Mouse (Mus musculus) heart, embryonic 14.5 days (tissue): ENCODE results near the gene Npr1. TPM values are rescaled to one million over a fixed set of nuclear protein-coding genes. Genes with fewer than 3 reads are reported as not detected.

Experiments used
- ATAC-seq: fragments of 200-750 bp; cut with Nextera tagmentation; 2 replicates; pipeline ENCODE4 v1.8.0; 2017; ENCODE audit warnings: low read depth, moderate TSS enrichment; ENCODE audit not compliant: insufficient number of reproducible peaks, insufficient read depth, low FRiP score
- H3K27ac ChIP-seq, 2 experiments: fragments of 200-500 bp in 1 of 2; fragments of 300-500 bp in 1 of 2; sonication (generic) in 1 of 2; replicated peaks in 1 of 2; 2 replicates each; pipeline ENCODE4 v1.5.1; 2012 to 2014; ENCODE audit warnings: low read depth in 2 of 2, low read length in 2 of 2, control low read depth in 1 of 2, mild to moderate bottlenecking in 1 of 2, mixed read lengths in 1 of 2; ENCODE audit not compliant: control insufficient read depth in 1 of 2, insufficient read depth in 1 of 2
- H3K27me3 ChIP-seq: fragments of 300-500 bp; sonication (generic); 2 replicates; pipeline ENCODE4 v1.6.1; 2014; ENCODE audit warnings: mild to moderate bottlenecking, low read length, control low read depth; ENCODE audit not compliant: control insufficient read depth, insufficient read depth
- H3K36me3 ChIP-seq: fragments of 300-500 bp; sonication (generic); 2 replicates; pipeline ENCODE4 v1.6.1; 2014; ENCODE audit warnings: mild to moderate bottlenecking, control low read depth, low read length, mixed read lengths; ENCODE audit not compliant: control insufficient read depth, insufficient read depth
- H3K4me1 ChIP-seq, 2 experiments: fragments of 200-500 bp in 1 of 2; fragments of 300-500 bp in 1 of 2; sonication (generic) in 1 of 2; 2 replicates each; pipeline ENCODE4 v1.6.1; 2012 to 2014; ENCODE audit warnings: low read length in 2 of 2, control low read depth in 1 of 2, mixed read lengths in 1 of 2; ENCODE audit not compliant: control insufficient read depth in 2 of 2, insufficient read depth in 2 of 2
- H3K4me2 ChIP-seq: fragments of 300-500 bp; sonication (generic); 2 replicates; pipeline ENCODE4 v1.6.1; 2014; ENCODE audit warnings: mild to moderate bottlenecking, low read length
- H3K4me3 ChIP-seq, 2 experiments: fragments of 200-500 bp in 1 of 2; fragments of 300-500 bp in 1 of 2; sonication (generic) in 1 of 2; 2 replicates each; pipeline ENCODE4 v1.5.1; 2012 to 2014; ENCODE audit warnings: low read length in 2 of 2, mild to moderate bottlenecking in 2 of 2, control low read depth in 1 of 2, low read depth in 1 of 2, moderate library complexity in 1 of 2; ENCODE audit not compliant: control insufficient read depth in 1 of 2, insufficient read depth in 1 of 2
- H3K9ac ChIP-seq: fragments of 300-500 bp; sonication (generic); 2 replicates; pipeline ENCODE4 v1.6.1; 2014; ENCODE audit warnings: mild to moderate bottlenecking, low read length
- H3K9me3 ChIP-seq: fragments of 300-500 bp; sonication (generic); 2 replicates; pipeline ENCODE4 v1.6.1; 2016; ENCODE audit warnings: low read length, control low read depth; ENCODE audit not compliant: control insufficient read depth
- WGBS: fragments of 180-500 bp; shearing (Covaris S2); extraction: QIAGEN DNeasy Blood & Tissue Kit; methylation state at CpG from one replicate; pipeline ENCODE4 v1.1.7; 2014; 5-methylcytosine and 5-hydroxymethylcytosine counted together
- polyA plus RNA-seq: library from polyadenylated mRNA; unstranded; fragments of >200 nt; fragmentation: Nextera tagmentation; extraction: Ambion mirVana; gene quantifications from 2 replicates; pipeline ENCODE4 v1.2.1, GENCODE M21; 2014

Npr1 gene
- polyA plus RNA-seq: 11.6 and 11.8 TPM in 2 replicates

DNA sequence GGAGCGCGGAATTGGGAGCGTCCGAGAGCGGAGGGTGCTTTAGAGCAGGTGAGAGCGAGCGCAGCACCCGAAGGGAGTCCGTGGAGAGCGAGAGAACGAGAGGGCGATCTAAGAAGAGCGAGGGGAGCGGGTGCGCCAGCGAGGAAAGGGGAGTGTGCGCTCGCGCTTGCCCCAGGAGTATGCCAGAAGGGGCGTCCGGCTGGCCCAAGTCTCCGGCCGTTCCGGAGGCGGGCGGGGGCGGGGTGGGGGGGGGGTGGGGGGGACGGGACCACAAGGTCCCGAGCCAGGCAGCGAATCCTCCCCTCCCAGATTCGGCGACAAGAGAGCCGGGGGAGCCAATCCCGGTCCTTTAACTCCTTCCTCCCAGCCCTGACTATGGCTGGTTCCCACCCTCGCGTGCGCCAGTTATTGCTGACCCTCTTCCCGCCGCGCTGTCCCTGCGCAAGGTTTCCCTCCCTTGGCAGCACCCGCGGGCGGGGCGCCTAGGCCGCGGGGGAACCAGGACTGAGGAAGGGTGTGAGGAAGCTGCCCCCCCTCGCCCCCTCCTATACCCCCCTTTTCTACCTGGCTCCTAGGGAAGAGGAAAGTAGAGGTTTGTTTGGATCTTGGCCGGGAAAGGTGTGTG is at the start of gene Npr1:
TSS of gene Npr1 (minus strand) at position 181 of the 625 bp plus-strand sequence.
- Histone ChIP-seq H3K36me3 (no peaks in the 10 kb centered on the region), H3K27me3 (peaks cover 20% of the 10 kb centered on the region), H3K9me3 (no peaks in the 10 kb centered on the region), H3K4me2 (peak within 1 kb of the TSS; percentile 93), H3K27ac (0 out of 4 replicates have a peak within 1 kb of the TSS, but pooled peaks of 1 of the 2 experiments have one; percentile 19), H3K9ac (peak within 1 kb of the TSS; percentile 73), H3K4me1 (peaks cover 4 to 11% of the 10 kb centered on the region in 2 experiments; a peak in 2 of 4 replicates), H3K4me3 (peak within 1 kb of the TSS; percentile 58 to 60)
- WGBS: under 1% methylated on average over 27 of the region's 49 CpGs
- peak; percentile 23; the same call in 1 of the 2 replicates for ATAC-seq

DNA sequence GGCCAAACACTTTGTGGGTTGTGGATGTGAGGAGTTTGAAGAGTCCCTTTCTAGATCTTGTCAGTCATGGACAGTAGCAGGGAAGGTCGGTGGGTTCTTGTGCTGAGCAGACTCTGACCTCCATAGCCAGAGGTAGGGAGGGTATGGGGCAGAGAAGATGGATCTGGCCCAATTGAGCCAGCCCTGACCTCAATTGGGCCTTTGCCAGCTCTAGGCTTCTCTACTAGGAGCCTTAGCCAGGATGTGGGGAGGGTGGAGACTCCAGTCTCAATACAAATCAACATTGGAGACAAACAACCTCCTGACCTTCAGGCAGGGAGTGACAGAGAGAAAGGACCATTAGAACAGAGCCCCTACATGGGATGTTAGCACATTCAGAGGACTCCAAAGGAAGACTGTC is 49.6 kb upstream of the Npr1 start:
- WGBS: 28% methylated on average over 1 of the region's 1 CpGs
- no peak for ATAC-seq
- H3K4me2 ChIP-seq: peak overlapping the region; percentile 92

DNA sequence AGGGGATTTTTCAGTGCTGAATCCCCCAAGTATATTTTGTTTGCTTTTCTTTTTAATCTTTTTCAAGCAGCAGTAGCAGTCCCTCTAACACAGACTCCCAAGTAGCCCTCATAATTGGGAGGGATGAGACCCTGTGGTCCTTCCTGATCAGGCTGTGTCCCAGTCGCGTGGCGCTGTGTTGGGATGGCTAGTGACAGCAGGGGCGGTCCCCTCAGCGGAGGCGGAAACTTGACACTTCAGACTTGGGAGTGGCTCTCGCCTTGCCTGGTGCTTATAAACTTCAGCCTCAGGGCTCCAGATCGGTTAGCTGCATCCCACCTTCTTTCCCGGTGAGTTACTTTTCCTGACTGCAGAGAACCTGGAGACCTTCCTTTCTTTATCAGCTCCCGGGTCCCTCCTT is 49.0 kb upstream of the Npr1 start:
- peak; percentile 83 for ATAC-seq
- Histone ChIP-seq H3K27ac (peak overlapping the region; percentile 77 to 87), H3K36me3 (peaks cover 22% of the 10 kb centered on the region; the same call in 1 of the 2 replicates), H3K4me3 (peak overlapping the region; percentile 53 to 55), H3K4me1 (peaks cover 14 to 20% of the 10 kb centered on the region in 2 experiments), H3K4me2 (peak overlapping the region; percentile 92), H3K9me3 (no peaks in the 10 kb centered on the region), H3K27me3 (no peaks in the 10 kb centered on the region), H3K9ac (peak overlapping the region; percentile 79)
- 0% methylated on average over 10 of the region's 10 CpGs for WGBS

More for the DNA sequence above, 49.6 kb upstream of the Npr1 start:
- Histone ChIP-seq H3K27ac (peak overlapping the region in 1 of 2 experiments; percentile 87; a peak in 3 of 4 replicates), H3K27me3 (no peaks in the 10 kb centered on the region), H3K9me3 (no peaks in the 10 kb centered on the region), H3K9ac (peak overlapping the region; percentile 79), H3K4me1 (peaks cover 14 to 20% of the 10 kb centered on the region in 2 experiments), H3K4me3 (peak overlapping the region; percentile 53 to 55), H3K36me3 (peaks cover 22% of the 10 kb centered on the region; the same call in 1 of the 2 replicates)

DNA sequence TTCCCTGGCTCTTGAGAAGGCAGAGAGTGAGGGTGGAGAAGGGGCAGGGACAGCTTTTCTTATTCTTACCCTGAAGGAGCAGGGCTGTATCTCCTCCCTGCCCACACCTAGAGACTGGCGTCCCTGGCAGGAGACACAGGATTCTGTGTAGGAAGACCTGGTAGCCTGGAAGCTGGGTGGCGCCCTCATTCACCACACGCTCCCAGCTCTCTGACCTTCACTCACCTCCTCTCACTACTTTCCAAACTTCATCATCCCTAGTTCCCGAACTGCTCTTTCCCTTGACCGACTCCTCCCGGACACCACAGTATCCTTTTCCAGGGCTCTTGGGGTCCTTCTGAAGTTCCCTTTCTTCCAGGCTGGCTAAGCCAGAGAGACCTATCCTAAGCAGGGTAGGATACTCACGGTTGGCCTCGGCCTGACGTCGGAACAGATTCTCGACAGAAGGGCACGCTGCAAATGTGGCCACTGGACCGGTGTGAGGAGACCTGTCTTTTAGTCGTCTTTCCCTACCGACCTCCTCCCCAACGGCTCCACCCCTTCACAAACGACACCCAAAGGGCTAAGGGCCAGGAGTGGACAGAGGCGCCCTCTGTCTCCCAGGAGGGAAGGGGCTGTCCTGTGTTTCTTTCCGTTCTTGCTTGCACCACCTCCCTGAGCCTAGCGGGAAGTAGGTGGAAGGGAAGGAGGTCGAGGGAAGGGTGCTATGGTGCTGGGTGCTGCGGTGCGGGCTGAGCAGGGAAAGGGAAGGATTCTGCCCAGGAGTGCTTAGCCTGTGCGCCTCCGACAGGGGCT is 48.3 kb upstream of the Npr1 start, which contains the start of the genes S100a1 and S100a13:
TSS of gene S100a1 (minus strand) at position 597 of the 795 bp plus-strand sequence.
TSS of gene S100a13 (plus strand) at position 640 of the 795 bp plus-strand sequence.
- peak; percentile 57 for ATAC-seq
- H3K27ac ChIP-seq: peak within 1 kb of the TSS; percentile 77 to 87
- no peaks in the 10 kb centered on the region for H3K27me3 ChIP-seq
- H3K36me3 ChIP-seq: peaks cover 22% of the 10 kb centered on the region; the same call in 1 of the 2 replicates
- H3K4me2 ChIP-seq: peak within 1 kb of the TSS; percentile 92
- H3K9me3 ChIP-seq: no peaks in the 10 kb centered on the region
- H3K9ac ChIP-seq: peak within 1 kb of the TSS; percentile 79
- WGBS: 2% methylated on average over 25 of the region's 25 CpGs
- peaks cover 14 to 20% of the 10 kb centered on the region in 2 experiments for H3K4me1 ChIP-seq
- peak within 1 kb of the TSS; percentile 53 to 55 for H3K4me3 ChIP-seq

DNA sequence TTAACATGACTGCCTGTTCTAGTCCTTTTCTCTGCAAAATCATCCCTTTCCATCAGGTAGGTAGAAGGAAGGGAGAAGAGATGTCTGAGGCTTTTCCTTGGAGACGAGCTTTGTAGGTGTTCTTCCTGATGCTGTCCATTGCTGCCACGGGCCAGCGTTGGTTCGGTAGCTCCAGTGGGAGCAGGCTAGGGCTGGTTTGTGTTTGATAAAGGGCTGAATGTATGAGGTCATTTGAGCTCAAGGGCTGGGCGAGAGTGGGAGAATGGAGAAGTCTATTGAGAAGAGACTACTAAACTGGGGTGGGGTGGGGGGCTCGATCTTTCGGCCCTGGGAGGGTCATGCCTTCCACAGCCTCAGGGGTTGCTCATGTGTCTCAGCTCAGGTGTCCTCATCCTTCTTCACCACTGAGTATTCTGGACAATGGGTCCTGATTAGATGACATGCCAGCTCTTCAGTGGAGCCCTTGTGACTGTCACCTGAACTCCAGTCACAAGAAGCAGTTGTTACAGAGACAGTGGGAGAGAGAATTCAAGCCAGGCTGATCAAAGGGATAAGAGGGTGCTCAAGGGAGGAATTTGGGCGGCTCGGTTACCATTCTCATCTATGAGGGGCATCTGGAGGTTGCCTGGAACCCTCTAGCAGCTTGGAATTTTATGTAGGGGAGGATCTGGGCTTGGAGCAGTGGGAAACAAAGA is 47.4 kb upstream of the Npr1 start:
- H3K27me3 ChIP-seq: no peaks in the 10 kb centered on the region
- H3K9ac ChIP-seq: peak overlapping the region; percentile 79
- 58% methylated on average over 9 of the region's 9 CpGs for WGBS
- H3K27ac ChIP-seq: peak overlapping the region; percentile 77 to 87; a peak in 3 of 4 replicates
- peaks cover 21% of the 10 kb centered on the region; the same call in 1 of the 2 replicates for H3K36me3 ChIP-seq
- peak overlapping the region; percentile 92 for H3K4me2 ChIP-seq
- H3K4me3 ChIP-seq: peak overlapping the region; percentile 53 to 55
- ATAC-seq: no peak
- no peaks in the 10 kb centered on the region for H3K9me3 ChIP-seq
- H3K4me1 ChIP-seq: peaks cover 14 to 21% of the 10 kb centered on the region in 2 experiments

DNA sequence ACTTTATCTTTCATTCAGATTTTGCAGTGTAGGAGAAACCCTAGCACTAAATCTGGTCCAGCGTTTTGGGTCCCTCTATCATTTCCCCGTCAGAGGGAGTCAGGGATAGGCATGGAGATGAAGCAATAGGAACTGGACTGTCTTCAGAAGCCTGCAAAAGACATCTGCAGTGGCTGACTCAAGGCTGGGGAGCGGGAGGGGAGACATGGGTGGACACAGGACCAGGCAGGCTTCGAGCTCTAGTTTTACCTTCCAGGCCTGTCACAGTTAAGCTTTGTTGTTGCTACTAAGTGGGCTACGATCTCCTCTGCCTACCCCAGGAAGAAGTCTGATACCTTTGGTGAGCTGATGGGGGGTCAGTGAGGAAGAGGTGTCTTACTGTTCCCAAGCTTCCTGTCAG is 46.6 kb upstream of the Npr1 start:
- H3K4me3 ChIP-seq: no peak overlapping the region
- no peaks in the 10 kb centered on the region for H3K27me3 ChIP-seq
- WGBS: 75% methylated on average over 5 of the region's 5 CpGs
- H3K36me3 ChIP-seq: peaks cover 22% of the 10 kb centered on the region
- no peak overlapping the region for H3K9ac ChIP-seq
- H3K9me3 ChIP-seq: no peaks in the 10 kb centered on the region
- no peak overlapping the region for H3K4me2 ChIP-seq
- peaks cover 14 to 29% of the 10 kb centered on the region in 2 experiments for H3K4me1 ChIP-seq
- no peak for ATAC-seq
- H3K27ac ChIP-seq: no peak overlapping the region

DNA sequence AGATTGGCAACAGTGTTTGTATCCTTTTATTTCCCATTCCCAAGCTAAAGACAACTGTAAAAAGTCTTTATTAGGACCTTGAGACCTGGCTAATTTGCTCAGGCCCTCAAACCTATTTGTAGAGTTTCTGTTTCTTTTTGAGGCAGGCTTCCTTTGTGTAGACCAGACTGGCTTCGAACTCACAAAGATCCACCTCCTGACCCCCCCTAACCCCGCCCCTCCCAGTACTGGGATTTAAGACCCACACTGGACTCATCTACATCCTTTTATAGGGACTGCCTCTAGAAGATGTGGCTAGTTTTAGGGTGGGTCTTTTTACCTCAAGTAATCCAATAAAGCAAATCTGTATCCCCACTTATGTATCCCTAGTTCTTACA is 44.1 kb upstream of the Npr1 start:
- Histone ChIP-seq H3K9me3 (no peaks in the 10 kb centered on the region), H3K9ac (peak overlapping the region; percentile 41; the same call in 1 of the 2 replicates), H3K4me3 (peak overlapping the region; percentile 18 to 92; a peak in 2 of 4 replicates), H3K36me3 (peaks cover 36% of the 10 kb centered on the region), H3K27me3 (no peaks in the 10 kb centered on the region), H3K4me1 (peaks cover 9 to 21% of the 10 kb centered on the region in 2 experiments), H3K4me2 (peak overlapping the region; percentile 84), H3K27ac (peak overlapping the region; percentile 74 to 94)
- ATAC-seq: no peak
- 33% methylated on average over 2 of the region's 2 CpGs for WGBS
